Mouse (Mus musculus) liver, postnatal 0 days (tissue): ENCODE results near the gene Dcaf15.

Experiments
- CTCF ChIP-seq: sonication (generic); IDR thresholded peaks from 2 replicates; pipeline ENCODE4 v1.5.1; 2016; ENCODE audit warnings: antibody characterized with exemption, low read depth
- EP300 ChIP-seq: IDR thresholded peaks from 2 replicates; pipeline ENCODE4 v1.6.1; 2016; ENCODE audit warnings: antibody characterized with exemption, low read depth, mild to moderate bottlenecking

GRCm38 (mm10) chr8:84103601-84104000 is 967 bp downstream of the Dcaf15 start:
- TF ChIP-seq CTCF (no peak), EP300 (no peak)
